Mouse (Mus musculus) inflammation-experienced regulatory T-cells, adult 16 weeks (primary cell): ENCODE measurements around the gene Gm2042. TPM values are rescaled to one million over a fixed set of nuclear protein-coding genes. Genes with fewer than 3 reads are reported as not detected.

ENCODE experiments used
- polyA plus RNA-seq: library from polyadenylated mRNA; unstranded; fragments of 100-300 nt; shearing (Covaris generic); gene quantifications from one replicate; pipeline ENCODE4 v1.2.1, GENCODE M21; 2017

The Gm2042 gene
- polyA plus RNA-seq, result not detected

DNA sequence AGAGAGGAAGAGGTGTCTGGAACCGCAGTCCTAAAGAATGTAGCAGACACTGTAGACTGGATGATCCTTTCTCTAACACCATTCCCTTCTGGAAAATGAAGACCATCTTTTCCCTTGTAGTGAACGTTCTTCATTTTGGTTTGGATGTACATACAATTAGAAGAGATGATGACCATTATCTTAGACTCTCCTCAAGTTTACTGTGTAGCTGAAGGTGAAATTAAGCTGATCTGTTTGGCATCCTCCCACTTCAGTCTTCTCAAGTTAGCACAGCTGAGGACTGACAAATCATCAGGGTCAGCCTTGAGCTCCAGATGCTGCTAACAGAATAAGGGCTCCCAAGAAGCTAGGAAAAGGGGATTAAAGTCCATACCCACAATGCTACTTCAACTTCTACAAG is at the start of gene Gm2042:
TSS of gene Gm2042 (plus strand) at position 301 of the 400 bp plus-strand sequence.

DNA sequence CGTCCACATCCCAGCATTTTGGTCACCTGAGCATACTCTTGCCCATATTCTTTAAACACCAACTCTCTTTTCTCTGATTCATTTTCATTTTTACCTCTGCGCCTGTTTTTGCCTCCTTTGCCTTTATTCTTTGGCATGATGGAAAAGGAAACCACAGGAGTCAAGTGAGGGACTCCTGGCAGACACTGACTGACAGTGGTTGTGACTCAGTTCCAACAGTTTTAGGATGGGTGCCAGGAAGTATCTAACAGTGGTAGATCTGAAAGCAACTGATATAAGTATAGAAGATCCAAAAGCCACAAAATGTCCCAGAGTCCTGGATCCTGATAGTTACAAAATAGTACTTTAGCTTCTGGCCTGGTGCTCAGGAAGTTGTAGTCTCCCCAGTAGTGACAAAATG is 34.2 kb upstream of the Gm2042 start, which contains the start of gene Gm2035:
TSS of gene Gm2035 (minus strand) at position 137 of the 400 bp plus-strand sequence.

Other genes with a start within 250 kb of the Gm2042 start
- gene Gm21319, start 178.3 kb upstream of the Gm2042 start, polyA plus RNA-seq, result not detected
- gene Gm21936, start 158.6 kb upstream of the Gm2042 start, polyA plus RNA-seq, result not detected
- gene BB287469, start 137.5 kb upstream of the Gm2042 start, polyA plus RNA-seq, result not detected
- not detected for gene Gm2001, start 111.7 kb upstream of the Gm2042 start, polyA plus RNA-seq
- not detected for gene Gm2016, start 80.0 kb upstream of the Gm2042 start, polyA plus RNA-seq
- gene Gm2022, start 58.7 kb upstream of the Gm2042 start, polyA plus RNA-seq, result not detected
- gene Gm2035, start 34.2 kb upstream of the Gm2042 start, polyA plus RNA-seq, result not detected
- not detected for gene Gm2075, start 57.8 kb downstream of the Gm2042 start, polyA plus RNA-seq
- gene Gm6803, start 64.7 kb downstream of the Gm2042 start, polyA plus RNA-seq, result not detected
- not detected for gene Gm2056, start 72.9 kb downstream of the Gm2042 start, polyA plus RNA-seq
- not detected for gene Gm16368, start 129.6 kb downstream of the Gm2042 start, polyA plus RNA-seq
- gene Gm10436, start 228.0 kb downstream of the Gm2042 start, polyA plus RNA-seq, result not detected